Mouse (Mus musculus) MEL (cell line): Measurements from ENCODE around the gene Clrn1. TPM values are rescaled to one million over a fixed set of nuclear protein-coding genes. Genes with fewer than 3 reads are reported as not detected.

Source experiments
- DNase-seq: peaks from one replicate; pipeline ENCODE4 v3.0.0; 2011; ENCODE audit warnings: low read depth, low spot score
- H3K27ac ChIP-seq: 2 replicates; pipeline ENCODE4 v1.5.1; 2012; ENCODE audit warnings: low read depth, mild to moderate bottlenecking, control low read depth, low read length, moderate library complexity; ENCODE audit not compliant: control insufficient read depth
- H3K27me3 ChIP-seq, 2 experiments: fragments of 150-350 bp in 1 of 2; sonication (generic) in 1 of 2; 2 replicates each; pipeline ENCODE4 v1.6.1; 2012; ENCODE audit warnings: low read length in 2 of 2, mild to moderate bottlenecking in 2 of 2, improper control_type of control experiment in 1 of 2, moderate library complexity in 1 of 2; ENCODE audit not compliant: insufficient read depth in 2 of 2, control insufficient read depth in 1 of 2
- H3K36me3 ChIP-seq, 2 experiments: 2 replicates each; pipeline ENCODE4 v1.6.1; 2012 to 2014; ENCODE audit warnings: low read length in 2 of 2, improper control_type of control experiment in 1 of 2, inconsistent platforms in 1 of 2, mild to moderate bottlenecking in 1 of 2; ENCODE audit not compliant: insufficient read depth in 2 of 2, control insufficient read depth in 1 of 2
- H3K4me1 ChIP-seq, 2 experiments: fragments of 150-350 bp in 1 of 2; sonication (generic) in 1 of 2; 2 replicates each; pipeline ENCODE4 v1.6.1; 2012; ENCODE audit warnings: low read length in 2 of 2, improper control_type of control experiment in 1 of 2, mild to moderate bottlenecking in 1 of 2; ENCODE audit not compliant: insufficient read depth in 2 of 2, control insufficient read depth in 1 of 2
- H3K4me3 ChIP-seq, 2 experiments: fragments of 150-350 bp in 1 of 2; sonication (generic) in 1 of 2; 2 replicates each; pipeline ENCODE4 v1.5.1; 2012; ENCODE audit warnings: low read depth in 2 of 2, low read length in 2 of 2, mild to moderate bottlenecking in 2 of 2, moderate library complexity in 2 of 2, control low read depth in 1 of 2, improper control_type of control experiment in 1 of 2; ENCODE audit not compliant: control insufficient read depth in 1 of 2, insufficient read depth in 1 of 2
- H3K79me2 ChIP-seq: 2 replicates; pipeline ENCODE4 v1.6.1; 2012; ENCODE audit warnings: mild to moderate bottlenecking, low read length, moderate library complexity; ENCODE audit not compliant: control insufficient read depth, poor library complexity, insufficient read depth
- H3K9ac ChIP-seq: 2 replicates; pipeline ENCODE4 v1.6.1; 2012; ENCODE audit warnings: low read depth, mild to moderate bottlenecking, control low read depth, low read length, moderate library complexity; ENCODE audit not compliant: control insufficient read depth, poor library complexity, severe bottlenecking
- H3K9me3 ChIP-seq: fragments of 150-350 bp; sonication (generic); replicated peaks from 2 replicates; pipeline ENCODE4 v1.6.1; 2012; ENCODE audit warnings: mild to moderate bottlenecking, low read length, improper control_type of control experiment, moderate library complexity; ENCODE audit not compliant: insufficient read depth
- BHLHE40 ChIP-seq: IDR thresholded peaks from 2 replicates; pipeline ENCODE4 v1.6.1; 2012; ENCODE audit warnings: low read depth, mild to moderate bottlenecking, inconsistent platforms, low read length, improper control_type of control experiment, borderline replicate concordance
- CHD1 ChIP-seq: IDR thresholded peaks from 2 replicates; pipeline ENCODE4 v1.6.1; 2012; ENCODE audit warnings: low read depth, mild to moderate bottlenecking, inconsistent platforms, low read length, improper control_type of control experiment
- CTCF ChIP-seq, 3 experiments: IDR thresholded peaks in 2 of 3; conservative IDR thresholded peaks in 1 of 3; 2 replicates each; pipeline ENCODE4 v1.5.1; 2011 to 2012; ENCODE audit warnings: low read length in 3 of 3, low read depth in 2 of 3, mild to moderate bottlenecking in 2 of 3, improper control_type of control experiment in 1 of 3, inconsistent platforms in 1 of 3, mixed read lengths in 1 of 3, moderate library complexity in 1 of 3; ENCODE audit not compliant: control insufficient read depth in 1 of 3, insufficient read depth in 1 of 3, poor library complexity in 1 of 3, severe bottlenecking in 1 of 3
- E2F4 ChIP-seq: IDR thresholded peaks from 2 replicates; pipeline ENCODE4 v1.6.1; 2011; ENCODE audit warnings: low read depth, low read length, improper control_type of control experiment, borderline replicate concordance
- ELF1 ChIP-seq: IDR thresholded peaks from 2 replicates; pipeline ENCODE4 v1.6.1; 2014; ENCODE audit warnings: low read depth, mild to moderate bottlenecking, inconsistent platforms, low read length, improper control_type of control experiment, moderate library complexity
- JUND ChIP-seq: IDR thresholded peaks from 2 replicates; pipeline ENCODE4 v1.6.1; 2011; ENCODE audit warnings: low read depth, mild to moderate bottlenecking, improper control_type of control experiment, low read length
- MAZ ChIP-seq: IDR thresholded peaks from 2 replicates; pipeline ENCODE4 v1.6.1; 2012; ENCODE audit warnings: low read depth, mild to moderate bottlenecking, inconsistent platforms, low read length, improper control_type of control experiment
- MEF2A ChIP-seq: IDR thresholded peaks from 2 replicates; pipeline ENCODE4 v1.6.1; 2014; ENCODE audit warnings: low read depth, mild to moderate bottlenecking, inconsistent platforms, low read length, improper control_type of control experiment; ENCODE audit not compliant: poor library complexity, insufficient replicate concordance, severe bottlenecking; ENCODE audit errors: extremely low read depth
- MXI1 ChIP-seq: IDR thresholded peaks from 2 replicates; pipeline ENCODE4 v1.6.1; 2011; ENCODE audit warnings: mild to moderate bottlenecking, low read depth, low read length, improper control_type of control experiment
- NELFE ChIP-seq: IDR thresholded peaks from 2 replicates; pipeline ENCODE4 v1.6.1; 2011; ENCODE audit warnings: low read depth, low read length, improper control_type of control experiment
- POLR2AphosphoS2 ChIP-seq: IDR thresholded peaks from 2 replicates; pipeline ENCODE4 v1.6.1; 2011; ENCODE audit warnings: low read length, improper control_type of control experiment
- RCOR1 ChIP-seq: IDR thresholded peaks from 2 replicates; pipeline ENCODE4 v1.6.1; 2012; ENCODE audit warnings: low read depth, mild to moderate bottlenecking, inconsistent platforms, low read length, improper control_type of control experiment
- TBP ChIP-seq: IDR thresholded peaks from 2 replicates; pipeline ENCODE4 v1.8.0; 2011; ENCODE audit warnings: low read depth, low read length, improper control_type of control experiment
- TCF12 ChIP-seq: IDR thresholded peaks from 2 replicates; pipeline ENCODE4 v1.6.1; 2014; ENCODE audit warnings: low read depth, mild to moderate bottlenecking, inconsistent platforms, low read length, improper control_type of control experiment, moderate library complexity
- USF1 ChIP-seq: IDR thresholded peaks from 2 replicates; pipeline ENCODE4 v1.6.1; 2014; ENCODE audit warnings: low read depth, mild to moderate bottlenecking, inconsistent platforms, low read length, improper control_type of control experiment, moderate library complexity
- USF2 ChIP-seq, 2 experiments: IDR thresholded peaks; 2 replicates each; pipeline ENCODE4 v1.6.1; 2011 to 2012; ENCODE audit warnings: improper control_type of control experiment in 2 of 2, low read length in 2 of 2, borderline replicate concordance in 1 of 2, inconsistent platforms in 1 of 2, low read depth in 1 of 2, mild to moderate bottlenecking in 1 of 2; ENCODE audit not compliant: insufficient read depth in 1 of 2
- ZC3H11A ChIP-seq: IDR thresholded peaks from 2 replicates; pipeline ENCODE4 v1.6.1; 2012; ENCODE audit warnings: low read depth, mild to moderate bottlenecking, inconsistent platforms, low read length, improper control_type of control experiment
- polyA plus RNA-seq, 2 experiments: library from polyadenylated mRNA; stranded (reverse) in 1 of 2; unstranded in 1 of 2; fragments of >175 nt in 1 of 2; fragments of >200 nt in 1 of 2; gene quantifications; 2 replicates each; pipeline versions ENCODE4 v1.2.1 to v1.2.4; 2012; ENCODE audit warnings: low replicate concordance in 2 of 2, low read depth in 1 of 2; ENCODE audit not compliant: insufficient read length in 2 of 2, insufficient read depth in 1 of 2, missing spikeins in 1 of 2
- total RNA-seq: library from RNA; depleted of rRNA; stranded (reverse); fragments of 300-350 nt; gene quantifications from 2 replicates; pipeline ENCODE4 v1.2.3, GENCODE M21; 2012

The Clrn1 gene
- total and polyA plus RNA-seq, 3 experiments: not detected

GRCm38 (mm10) chr3:58831586-58831985 lies 53.6 kb downstream of the Clrn1 start:
- Histone ChIP-seq H3K9ac (no peak overlapping the region), H3K79me2 (no peaks in the 10 kb centered on the region), H3K4me1 (no peaks in the 10 kb centered on the region), H3K4me3 (no peak overlapping the region), H3K27ac (no peak overlapping the region), H3K36me3 (no peaks in the 10 kb centered on the region), H3K27me3 (peaks cover 0 to 9% of the 10 kb centered on the region in 2 experiments; a peak in 3 of 4 replicates), H3K9me3 (no peaks in the 10 kb centered on the region)
- DNase-seq: no peak
- TF ChIP-seq CTCF (IDR thresholded peaks at IDR 0.05 in 2 of 3, conservative IDR thresholded peaks at IDR 0.05 in 1 of 3; ENCODE audit: control insufficient read depth in 1 of 3, insufficient read depth in 1 of 3, low read depth in 2 of 3, low read length in 3 of 3, poor library complexity in 1 of 3, severe bottlenecking in 1 of 3) (no peak), USF2 (IDR thresholded peaks at IDR 0.05; ENCODE audit: borderline replicate concordance in 1 of 2, insufficient read depth in 1 of 2, low read depth in 1 of 2, low read length in 2 of 2) (no peak), CHD1 (no peak), BHLHE40 (no peak), E2F4 (no peak), RCOR1 (no peak), ZC3H11A (no peak), POLR2AphosphoS2 (no peak), JUND (no peak), TCF12 (no peak), MAZ (no peak), NELFE (no peak), TBP (no peak), MEF2A (no peak), USF1 (no peak)

GRCm38 (mm10) chr3:58829926-58830325 lies 55.2 kb downstream of the Clrn1 start:
- Histone ChIP-seq H3K36me3 (no peaks in the 10 kb centered on the region), H3K4me1 (no peaks in the 10 kb centered on the region), H3K27ac (no peak overlapping the region), H3K9ac (no peak overlapping the region), H3K4me3 (no peak overlapping the region), H3K27me3 (peaks cover 3 to 9% of the 10 kb centered on the region in 2 experiments), H3K79me2 (no peaks in the 10 kb centered on the region), H3K9me3 (no peaks in the 10 kb centered on the region)
- DNase-seq: no peak
- TF ChIP-seq NELFE: no peak
- TF ChIP-seq MXI1: no peak
- no peak for TF ChIP-seq ELF1
